Mouse (Mus musculus) forebrain, embryonic 12.5 days (tissue): ENCODE results near the gene Atg9b. TPM values are rescaled to one million over a fixed set of nuclear protein-coding genes. Genes with fewer than 3 reads are reported as not detected.
A peak's percentile ranks its signal among the peaks of the same experiment; 100 is the strongest.

Experiments used
- ATAC-seq: fragments of 200-750 bp; cut with Nextera tagmentation; 2 replicates; pipeline ENCODE4 v1.8.0; 2017; ENCODE audit warnings: moderate TSS enrichment; ENCODE audit not compliant: low FRiP score
- H3K27ac ChIP-seq: fragments of 300-500 bp; sonication (generic); 2 replicates; pipeline ENCODE4 v1.5.1; 2016; ENCODE audit warnings: mild to moderate bottlenecking
- H3K27me3 ChIP-seq: fragments of 300-500 bp; sonication (generic); 2 replicates; pipeline ENCODE4 v1.6.1; 2016; ENCODE audit warnings: mild to moderate bottlenecking
- H3K36me3 ChIP-seq: fragments of 300-500 bp; sonication (generic); replicated peaks from 2 replicates; pipeline ENCODE4 v1.6.1; 2016; ENCODE audit warnings: mild to moderate bottlenecking
- H3K4me1 ChIP-seq: fragments of 300-500 bp; sonication (generic); 2 replicates; pipeline ENCODE4 v1.6.1; 2016
- H3K4me2 ChIP-seq: fragments of 300-500 bp; sonication (generic); 2 replicates; pipeline ENCODE4 v1.6.1; 2016; ENCODE audit warnings: mild to moderate bottlenecking, moderate library complexity
- H3K4me3 ChIP-seq: fragments of 300-500 bp; sonication (generic); replicated peaks from 2 replicates; pipeline ENCODE4 v1.5.1; 2016; ENCODE audit warnings: mild to moderate bottlenecking
- H3K9ac ChIP-seq: fragments of 300-500 bp; sonication (generic); 2 replicates; pipeline ENCODE4 v1.6.1; 2016; ENCODE audit warnings: mild to moderate bottlenecking
- H3K9me3 ChIP-seq: fragments of 300-500 bp; sonication (generic); 2 replicates; pipeline ENCODE4 v1.6.1; 2016
- WGBS: fragments of 180-500 bp; shearing (Covaris S2); methylation state at CpG from one replicate; pipeline ENCODE4 v1.1.7; 2016; 5-methylcytosine and 5-hydroxymethylcytosine counted together
- polyA plus RNA-seq: library from polyadenylated mRNA; unstranded; fragments of >200 nt; fragmentation: Nextera tagmentation; extraction: Ambion mirVana; gene quantifications from 2 replicates; pipeline ENCODE4 v1.2.1, GENCODE M21; 2016

The Atg9b gene
- polyA plus RNA-seq, 1 experiment from 2014 or later: 0.34 TPM

DNA sequence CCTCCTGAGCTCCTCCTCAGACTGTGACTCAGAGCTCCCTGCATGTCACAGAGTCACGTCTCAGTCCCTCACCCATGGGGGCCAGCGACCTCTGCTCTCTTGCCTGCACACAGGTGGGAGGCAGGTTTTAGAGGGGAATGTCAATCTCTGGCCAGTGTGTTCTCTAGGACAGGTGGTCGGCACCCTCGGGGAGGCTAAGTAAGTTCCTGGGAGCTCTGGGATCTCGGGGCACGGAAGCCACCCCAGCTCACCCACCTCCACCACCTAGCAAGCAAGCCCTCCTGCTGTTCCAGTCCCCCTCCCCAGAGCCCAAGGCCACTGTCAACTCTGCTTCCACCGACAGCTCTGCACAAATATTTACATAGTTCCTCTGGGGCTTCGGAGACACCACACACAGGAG lies 49.0 kb downstream of the Atg9b start:
- H3K9ac ChIP-seq: no peak overlapping the region
- WGBS: 57% methylated on average over 8 of the region's 8 CpGs
- no peak for ATAC-seq

DNA sequence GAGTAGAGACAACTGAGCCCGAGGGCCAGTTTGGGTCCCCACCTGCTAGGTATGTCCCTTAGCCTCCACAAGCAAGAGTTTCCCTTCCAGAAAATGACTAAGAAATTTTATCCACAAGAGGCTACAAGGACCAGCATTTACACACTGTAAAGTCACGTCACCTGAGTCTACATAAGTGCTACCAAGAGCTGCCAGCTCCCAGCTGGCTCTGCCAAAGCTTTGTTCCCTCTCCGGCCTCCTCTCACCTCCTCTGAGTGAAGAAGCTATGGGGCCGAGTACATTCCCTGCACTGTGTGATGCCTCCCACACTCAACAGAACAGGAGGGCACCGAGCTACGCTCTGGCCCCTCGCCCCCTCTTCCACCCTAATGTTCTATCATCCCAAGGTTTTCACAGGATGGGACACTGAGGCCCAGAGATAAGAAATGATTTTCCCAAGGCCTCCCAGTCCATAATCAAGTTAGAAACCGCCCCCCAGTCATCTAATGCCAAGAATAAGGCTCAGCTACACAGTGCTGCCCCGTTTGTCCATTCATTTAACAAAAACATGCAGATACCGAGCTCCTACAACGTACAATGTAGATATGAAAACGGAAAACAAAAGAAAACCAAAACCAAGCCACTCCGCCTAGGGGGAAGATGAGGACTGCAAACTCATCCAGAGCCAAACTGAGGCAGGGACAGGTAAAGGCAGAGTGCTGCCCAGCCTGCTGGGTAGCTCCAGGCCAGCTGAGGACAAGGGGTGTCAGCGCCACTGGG lies 49.6 kb downstream of the Atg9b start:
- Histone ChIP-seq H3K9me3 (no peaks in the 10 kb centered on the region), H3K27ac (peak overlapping the region; percentile 96; the same call in 1 of the 2 replicates), H3K4me1 (peaks cover 57% of the 10 kb centered on the region), H3K4me2 (no peak overlapping the region), H3K4me3 (no peak overlapping the region), H3K36me3 (no peaks in the 10 kb centered on the region), H3K9ac (no peak overlapping the region), H3K27me3 (peaks cover 4% of the 10 kb centered on the region; the same call in 1 of the 2 replicates)
- no peak for ATAC-seq
- 83% methylated on average over 14 of the region's 14 CpGs for WGBS

More for the DNA sequence above, 49.0 kb downstream of the Atg9b start:
- Histone ChIP-seq H3K9me3 (no peaks in the 10 kb centered on the region), H3K4me3 (no peak overlapping the region), H3K4me2 (no peak overlapping the region), H3K36me3 (no peaks in the 10 kb centered on the region), H3K27ac (peak overlapping the region; percentile 96), H3K4me1 (peaks cover 57% of the 10 kb centered on the region), H3K27me3 (peaks cover 7% of the 10 kb centered on the region; the same call in 1 of the 2 replicates)

DNA sequence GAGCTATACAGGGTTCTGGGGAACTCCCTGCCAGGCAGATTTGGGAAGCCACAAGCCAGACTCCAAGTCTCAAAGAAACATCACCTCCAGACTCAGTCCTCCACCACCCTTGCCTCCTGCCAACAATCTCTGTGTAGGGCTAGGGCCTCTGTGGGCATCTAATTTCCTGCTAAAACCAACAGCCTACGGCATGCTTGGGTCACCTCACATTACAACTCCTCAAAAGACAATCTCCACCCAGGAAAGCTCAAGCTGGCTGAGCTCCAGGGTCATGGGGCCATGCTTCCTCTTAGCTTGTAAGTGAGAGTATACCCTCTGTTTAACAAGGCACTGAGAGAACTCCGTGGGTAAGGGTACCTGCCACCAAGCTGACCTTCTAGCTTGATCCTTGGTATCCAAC lies 54.1 kb downstream of the Atg9b start:
- H3K27me3 ChIP-seq: no peaks in the 10 kb centered on the region
- peak overlapping the region; percentile 47; the same call in 1 of the 2 replicates for H3K27ac ChIP-seq
- no peak overlapping the region for H3K4me2 ChIP-seq
- no peaks in the 10 kb centered on the region for H3K9me3 ChIP-seq
- WGBS: 80% methylated on average over 2 of the region's 2 CpGs
- H3K4me3 ChIP-seq: no peak overlapping the region
- H3K4me1 ChIP-seq: peaks cover 47% of the 10 kb centered on the region
- no peak overlapping the region for H3K9ac ChIP-seq
- H3K36me3 ChIP-seq: no peaks in the 10 kb centered on the region
- ATAC-seq: no peak

DNA sequence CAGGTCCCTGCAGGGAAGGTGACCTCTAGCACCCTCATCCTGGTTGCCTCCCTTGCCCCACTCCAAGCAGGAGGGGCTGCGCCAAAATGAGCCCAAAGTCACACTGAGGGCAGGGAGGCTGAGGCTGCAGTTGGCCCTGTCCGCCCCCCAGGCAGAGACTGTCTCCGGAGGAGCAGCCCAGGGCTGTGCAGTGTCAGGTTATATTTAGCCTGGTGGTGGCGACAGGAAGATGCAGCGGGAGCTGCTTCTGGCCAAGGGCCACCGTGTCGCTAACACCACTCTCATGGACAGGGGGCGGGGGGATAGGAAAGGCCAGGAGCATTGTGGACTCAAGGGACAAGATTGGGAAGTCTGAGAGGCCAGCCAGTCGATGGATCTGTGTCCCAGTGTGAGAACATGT lies 54.6 kb downstream of the Atg9b start:
- Histone ChIP-seq H3K9me3 (no peaks in the 10 kb centered on the region), H3K36me3 (no peaks in the 10 kb centered on the region), H3K9ac (no peak overlapping the region), H3K4me1 (peaks cover 43% of the 10 kb centered on the region), H3K27ac (peak overlapping the region; percentile 47; the same call in 1 of the 2 replicates), H3K4me2 (no peak overlapping the region), H3K27me3 (no peaks in the 10 kb centered on the region), H3K4me3 (no peak overlapping the region)
- 45% methylated on average over 9 of the region's 9 CpGs for WGBS
- ATAC-seq: 0 out of 2 replicates have a peak, but pooled peaks have one; percentile 5

DNA sequence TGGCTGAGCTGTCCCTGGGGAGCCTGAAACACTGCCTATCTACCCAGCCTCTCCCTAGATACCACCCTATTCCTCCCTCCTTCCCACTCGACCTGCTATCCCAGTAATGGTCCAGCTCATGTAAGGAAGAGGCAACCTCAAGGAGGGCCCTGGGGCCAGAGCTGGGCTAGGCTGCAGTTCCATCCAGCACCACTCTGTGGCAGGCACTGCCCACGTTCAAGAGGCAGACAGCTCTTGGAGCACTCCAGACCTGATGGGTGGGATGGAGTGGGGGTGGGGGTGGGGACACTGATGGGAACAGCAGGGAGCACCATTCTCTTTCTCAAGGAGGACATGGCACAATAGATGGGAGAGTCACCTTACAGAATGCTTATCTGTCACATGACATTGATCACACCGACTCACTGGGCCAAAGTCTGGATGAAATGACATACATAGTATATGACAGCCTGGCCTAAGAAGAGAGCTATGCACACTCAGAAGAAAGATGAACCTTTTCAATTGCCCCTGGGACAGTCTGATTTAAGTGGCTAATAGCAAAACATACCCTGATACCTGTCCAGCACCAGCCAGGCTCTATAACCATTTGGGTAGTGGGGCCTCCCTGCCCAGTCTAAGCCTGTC lies 55.9 kb downstream of the Atg9b start:
- Histone ChIP-seq H3K4me1 (peaks cover 31% of the 10 kb centered on the region), H3K4me2 (no peak overlapping the region), H3K27me3 (no peaks in the 10 kb centered on the region), H3K27ac (no peak overlapping the region; the same call in 1 of the 2 replicates), H3K36me3 (peaks cover 6% of the 10 kb centered on the region; the same call in 1 of the 2 replicates), H3K9ac (no peak overlapping the region), H3K9me3 (no peaks in the 10 kb centered on the region), H3K4me3 (no peak overlapping the region)
- WGBS: 11% methylated on average over 3 of the region's 3 CpGs
- ATAC-seq: peak; percentile 91

DNA sequence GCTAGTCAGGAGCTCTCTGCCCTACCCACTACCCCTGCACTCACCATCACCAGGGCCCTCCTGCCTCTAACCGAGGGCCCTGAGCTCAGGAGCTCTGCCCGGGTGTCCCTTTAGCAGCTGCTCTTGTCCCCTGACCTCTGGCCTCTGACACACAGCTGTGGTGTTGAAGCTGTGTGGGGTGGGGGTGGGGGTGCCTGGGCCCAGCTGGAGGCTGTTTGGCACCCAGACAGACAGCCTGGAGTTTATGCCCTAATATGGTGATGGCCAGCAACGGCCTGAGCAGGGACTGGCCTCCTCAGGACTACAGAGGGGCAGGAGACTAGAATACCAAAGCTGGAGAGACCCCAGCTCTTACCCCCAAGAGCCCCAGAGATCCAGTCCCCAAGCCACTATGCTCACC lies 57.2 kb downstream of the Atg9b start:
- 60% methylated on average over 3 of the region's 3 CpGs for WGBS
- H3K9me3 ChIP-seq: no peaks in the 10 kb centered on the region
- peaks cover 38% of the 10 kb centered on the region for H3K4me1 ChIP-seq
- H3K27me3 ChIP-seq: peaks cover 5% of the 10 kb centered on the region; the same call in 1 of the 2 replicates
- no peak overlapping the region for H3K9ac ChIP-seq
- H3K36me3 ChIP-seq: peaks cover 6% of the 10 kb centered on the region; the same call in 1 of the 2 replicates
- H3K4me2 ChIP-seq: no peak overlapping the region
- no peak overlapping the region for H3K4me3 ChIP-seq
- ATAC-seq: no peak
- no peak overlapping the region for H3K27ac ChIP-seq

Other genes with a start within 250 kb of the Atg9b start
- 19.2 and 21.0 TPM in 2 replicates for gene Nupl2, start 227.2 kb downstream of the Atg9b start, polyA plus RNA-seq
- 9.8 and 10.1 TPM in 2 replicates for gene Kcnh2, start 40.5 kb downstream of the Atg9b start, polyA plus RNA-seq
- gene Nos3, start 27.3 kb downstream of the Atg9b start, polyA plus RNA-seq: 7.1 and 7.2 TPM in 2 replicates
- gene Abcb8, start 1.5 kb upstream of the Atg9b start, polyA plus RNA-seq: 43.6 and 47.4 TPM in 2 replicates
- 0.20 and 0.37 TPM in 2 replicates for gene Asic3, start 21.2 kb upstream of the Atg9b start, polyA plus RNA-seq
- gene Cdk5, start 31.4 kb upstream of the Atg9b start, polyA plus RNA-seq: 62.2 and 63.7 TPM in 2 replicates
- 28.9 and 29.8 TPM in 2 replicates for gene Slc4a2, start 31.7 kb upstream of the Atg9b start, polyA plus RNA-seq
- 97.1 and 102 TPM in 2 replicates for gene Fastk, start 53.1 kb upstream of the Atg9b start, polyA plus RNA-seq
- 28.6 and 30.7 TPM in 2 replicates for gene Tmub1, start 55.7 kb upstream of the Atg9b start, polyA plus RNA-seq
- gene Agap3, start 60.0 kb upstream of the Atg9b start, polyA plus RNA-seq: 41.1 and 61.2 TPM in 2 replicates
- 1.1 and 1.2 TPM in 2 replicates for gene Gbx1, start 135.1 kb upstream of the Atg9b start, polyA plus RNA-seq
- gene Asb10, start 148.8 kb upstream of the Atg9b start, polyA plus RNA-seq: 0.10 TPM in 1 of 2 replicates, not detected in the other
- 0.24 and 0.37 TPM in 2 replicates for gene 4931409K22Rik, start 164.7 kb upstream of the Atg9b start, polyA plus RNA-seq
- 141 and 142 TPM in 2 replicates for gene Abcf2, start 185.3 kb upstream of the Atg9b start, polyA plus RNA-seq
- gene Chpf2, start 194.6 kb upstream of the Atg9b start, polyA plus RNA-seq: 18.7 and 18.8 TPM in 2 replicates
- 101 and 113 TPM in 2 replicates for gene Smarcd3, start 232.3 kb upstream of the Atg9b start, polyA plus RNA-seq